Comparison of ENCODE assay signal across 8 mouse cellular contexts in genomic region chr2:90940233-90941229, GRCm38 (mm10). TPM values are rescaled to one million over a fixed set of nuclear protein-coding genes. Genes with fewer than 3 reads are reported as not detected.
A peak's percentile ranks its signal among the peaks of the same experiment; 100 is the strongest.
DNase-seq lines count a peak whose midpoint lies in the region; ATAC-seq and TF ChIP-seq lines count a peak whose summit lies in the region.

Gene Celf1, plus strand, starts transcription at chr2:90940382.

- peak within 1 kb of the TSS; percentile 66 for H3K4me2 ChIP-seq in embryonic facial prominence, embryonic 12.5 days (replicated peaks)
- H3K4me2 ChIP-seq in limb, embryonic 14.5 days (replicated peaks; ENCODE audit: low read depth, low read length, severe bottlenecking): peak within 1 kb of the TSS; percentile 71
- peak within 1 kb of the TSS; percentile 60 for H3K4me2 ChIP-seq in midbrain, embryonic 16.5 days (ENCODE audit: low read length)

- peak within 1 kb of the TSS; percentile 97 for H3K27ac ChIP-seq in embryonic facial prominence, embryonic 12.5 days
- peak within 1 kb of the TSS; percentile 82 for H3K27ac ChIP-seq in kidney, adult 2 months (ENCODE audit: insufficient read depth, low read depth, low read length)
- peak within 1 kb of the TSS; percentile 93 for H3K27ac ChIP-seq in limb, embryonic 14.5 days (replicated peaks; ENCODE audit: low read depth, low read length)
- peak within 1 kb of the TSS; percentile 94 for H3K27ac ChIP-seq in midbrain, embryonic 16.5 days (ENCODE audit: low read length)
- peak within 1 kb of the TSS; percentile 90 for H3K27ac ChIP-seq in spleen, adult 2 months (ENCODE audit: insufficient read depth, low read length)

- ATAC-seq in embryonic facial prominence, embryonic 12.5 days (ENCODE audit: insufficient number of reproducible peaks, insufficient read depth, low FRiP score, low TSS enrichment): peak; percentile 95
- ATAC-seq in limb, embryonic 14.5 days (ENCODE audit: low FRiP score, low read depth): peak; percentile 94
- ATAC-seq in midbrain, embryonic 16.5 days: peak; percentile 97

- TF ChIP-seq CTCF in kidney, adult 2 months (conservative IDR thresholded peaks at IDR 0.05; ENCODE audit: insufficient read depth, insufficient read length, low read depth, low read length): peak; percentile 38; the same call in 1 of the 2 replicates
- TF ChIP-seq CTCF in spleen, adult 2 months (IDR thresholded peaks at IDR 0.05; ENCODE audit: extremely low read depth, insufficient read depth, insufficient read length, insufficient replicate concordance): peak; percentile 65; the same call in 1 of the 2 replicates

- no peak for TF ChIP-seq POLR2A in kidney, adult 2 months (IDR thresholded peaks at IDR 0.05; ENCODE audit: low read depth, low read length)
- TF ChIP-seq POLR2A in limb, embryonic 14.5 days (IDR thresholded peaks at IDR 0.05; ENCODE audit: borderline replicate concordance, extremely low read depth, insufficient read depth, insufficient read length): 0 out of 2 replicates have a peak, but pooled peaks have one; percentile 32
- peak; percentile 18; the same call in 1 of the 2 replicates for TF ChIP-seq POLR2A in spleen, adult 2 months (IDR thresholded peaks at IDR 0.05; ENCODE audit: low read depth, low read length)

- no peaks in the 10 kb centered on the region for H3K27me3 ChIP-seq in embryonic facial prominence, embryonic 12.5 days
- no peaks in the 10 kb centered on the region for H3K27me3 ChIP-seq in kidney, adult 2 months (replicated peaks; ENCODE audit: control insufficient read depth, insufficient read depth, low read length)
- H3K27me3 ChIP-seq in limb, embryonic 14.5 days (ENCODE audit: control insufficient read depth, insufficient read depth, low read length): no peaks in the 10 kb centered on the region
- no peaks in the 10 kb centered on the region for H3K27me3 ChIP-seq in midbrain, embryonic 16.5 days (ENCODE audit: control insufficient read depth, insufficient read depth, low read depth, low read length)
- H3K27me3 ChIP-seq in spleen, adult 2 months (ENCODE audit: control insufficient read depth, insufficient read depth, low read length): no peaks in the 10 kb centered on the region

- H3K36me3 ChIP-seq in embryonic facial prominence, embryonic 12.5 days: no peaks in the 10 kb centered on the region
- H3K36me3 ChIP-seq in kidney, adult 2 months (ENCODE audit: control insufficient read depth, insufficient read depth, low read length): no peaks in the 10 kb centered on the region
- no peaks in the 10 kb centered on the region for H3K36me3 ChIP-seq in limb, embryonic 14.5 days (ENCODE audit: control insufficient read depth, insufficient read depth, low read length)
- no peaks in the 10 kb centered on the region for H3K36me3 ChIP-seq in midbrain, embryonic 16.5 days (ENCODE audit: control insufficient read depth, insufficient read depth, low read length)
- H3K36me3 ChIP-seq in spleen, adult 2 months (ENCODE audit: control insufficient read depth, insufficient read depth, low read length): no peaks in the 10 kb centered on the region

- peak within 1 kb of the TSS; percentile 97 for H3K9ac ChIP-seq in embryonic facial prominence, embryonic 12.5 days
- H3K9ac ChIP-seq in limb, embryonic 14.5 days (ENCODE audit: low read depth, low read length, severe bottlenecking): peak within 1 kb of the TSS; percentile 93
- peak within 1 kb of the TSS; percentile 97 for H3K9ac ChIP-seq in midbrain, embryonic 16.5 days (ENCODE audit: low read depth, low read length)

- H3K4me3 ChIP-seq in embryonic facial prominence, embryonic 12.5 days: peak within 1 kb of the TSS; percentile 97
- peak within 1 kb of the TSS; percentile 95 for H3K4me3 ChIP-seq in kidney, adult 2 months (ENCODE audit: insufficient read depth, low read depth, low read length)
- peak within 1 kb of the TSS; percentile 99 for H3K4me3 ChIP-seq in limb, embryonic 14.5 days (replicated peaks; ENCODE audit: low read length)
- H3K4me3 ChIP-seq in midbrain, embryonic 16.5 days (ENCODE audit: low read depth, low read length): peak within 1 kb of the TSS; percentile 99
- peak within 1 kb of the TSS; percentile 99 for H3K4me3 ChIP-seq in spleen, adult 2 months (ENCODE audit: extremely low read depth, insufficient read depth, insufficient read length)

- no peaks in the 10 kb centered on the region for H3K9me3 ChIP-seq in embryonic facial prominence, embryonic 12.5 days
- H3K9me3 ChIP-seq in limb, embryonic 14.5 days (ENCODE audit: control insufficient read depth, low read length): no peaks in the 10 kb centered on the region
- H3K9me3 ChIP-seq in midbrain, embryonic 16.5 days (replicated peaks; ENCODE audit: control insufficient read depth, low read length, poor library complexity, severe bottlenecking): no peaks in the 10 kb centered on the region

- peaks cover 20% of the 10 kb centered on the region for H3K4me1 ChIP-seq in embryonic facial prominence, embryonic 12.5 days
- H3K4me1 ChIP-seq in kidney, adult 2 months (ENCODE audit: control insufficient read depth, insufficient read depth, low read length): peaks cover 17% of the 10 kb centered on the region; the same call in 1 of the 2 replicates
- peaks cover 13% of the 10 kb centered on the region for H3K4me1 ChIP-seq in limb, embryonic 14.5 days (ENCODE audit: control insufficient read depth, insufficient read depth, low read length)
- H3K4me1 ChIP-seq in midbrain, embryonic 16.5 days (ENCODE audit: control insufficient read depth, insufficient read depth, low read length): peaks cover 36% of the 10 kb centered on the region
- peaks cover 3% of the 10 kb centered on the region; the same call in 1 of the 2 replicates for H3K4me1 ChIP-seq in spleen, adult 2 months (ENCODE audit: control insufficient read depth, insufficient read depth, insufficient read length)

- peak; percentile 80 for DNase-seq in 3134 (ENCODE audit: extremely low read depth, insufficient read length, low spot score)
- peak; percentile 87 for DNase-seq in adrenal gland, postnatal 25 days
- DNase-seq in heart, adult 18-20 months: peak; percentile 85 to 90
- DNase-seq in kidney, adult 2 months: peak; percentile 89
- peak; percentile 86 for DNase-seq in limb, embryonic 14.5 days (ENCODE audit: low spot score)
- DNase-seq in spleen, adult 2 months (ENCODE audit: low read depth in 1 of 2, low spot score in 2 of 2): peak; percentile 69 to 82

- under 1% methylated on average over 93 of the region's 113 CpGs for WGBS in embryonic facial prominence, embryonic 12.5 days
- under 1% methylated on average over 99 of the region's 113 CpGs for WGBS in kidney, adult 2 months
- under 1% methylated on average over 61 of the region's 113 CpGs for WGBS in limb, embryonic 14.5 days
- under 1% methylated on average over 96 of the region's 113 CpGs for WGBS in midbrain, embryonic 16.5 days
- WGBS in spleen, adult 2 months: under 1% methylated on average over 90 of the region's 113 CpGs

RNA-seq across cellular contexts. Expression of gene Celf1, which starts in this region (rescaled TPM):
- 92.6 and 96.8 TPM in 2 replicates for total RNA-seq in adrenal gland, postnatal 25 days (2021)
- polyA plus RNA-seq in embryonic facial prominence, embryonic 12.5 days (2016; fragmentation: Nextera tagmentation; extraction: Ambion mirVana): 113 and 116 TPM in 2 replicates
- 10 to 100 TPM; 70.7 to 74.4 TPM for total RNA-seq in heart, adult 18-20 months (2021)
- 40.5 and 40.6 TPM in 2 replicates for polyA plus RNA-seq in kidney, adult 2 months (2012; rRNA removed)
- polyA plus RNA-seq in limb, embryonic 14.5 days (2012; rRNA removed): 70.3 and 73.1 TPM in 2 replicates
- 51.5 and 52.2 TPM in 2 replicates for polyA plus RNA-seq in limb, embryonic 14.5 days (2014; fragmentation: Nextera tagmentation; extraction: Ambion mirVana)
- 115 and 121 TPM in 2 replicates for polyA plus RNA-seq in midbrain, embryonic 16.5 days (2015; fragmentation: Nextera tagmentation; extraction: Ambion mirVana)
- 35.3 TPM in 2 replicates for polyA plus RNA-seq in spleen, adult 2 months (2012; rRNA removed)

Comparison
In these comparisons a context has a peak if more than half of its experiments do, and no peak if none do; other contexts are left out.
1. Peak in every context shown above with its lines: DNase-seq, ATAC-seq, H3K4me3 ChIP-seq and H3K27ac ChIP-seq.